Mouse (Mus musculus): ENCODE data around the gene Tceal3. TPM values are rescaled to one million over a fixed set of nuclear protein-coding genes. Genes with fewer than 3 reads are reported as not detected.
"Not testable (repeated sequence)": the region's sequence is repeated elsewhere in the genome, so short reads cannot be mapped to it uniquely, and the experiment has no call there.

Tceal3 gene
- 5.0 and 8.1 TPM in 2 replicates for total RNA-seq (2017)

- no peak for ATAC-seq (replicated peaks; ENCODE audit: low read depth, poor library complexity, severe bottlenecking)
These were observed at the start of gene Tceal3 for GRCm38 (mm10) chrX:136590199-136590896. Gene Tceal3, plus strand, starts transcription at chrX:136590842.

- ATAC-seq (replicated peaks; ENCODE audit: low read depth, poor library complexity, severe bottlenecking) = not testable (repeated sequence)
These were observed 46.7 kb upstream of the Tceal3 start, which contains the start of gene Kir3dl2 for GRCm38 (mm10) chrX:136543956-136544355. Gene Kir3dl2, minus strand, starts transcription at chrX:136544056.

- ATAC-seq (replicated peaks; ENCODE audit: low read depth, poor library complexity, severe bottlenecking) = not testable (repeated sequence)
These were observed 21.5 kb upstream of the Tceal3 start for GRCm38 (mm10) chrX:136569094-136569493.

- ATAC-seq (replicated peaks; ENCODE audit: low read depth, poor library complexity, severe bottlenecking) = no peak
These were observed 6.0 kb upstream of the Tceal3 start for GRCm38 (mm10) chrX:136584617-136585016.

- no peak for ATAC-seq (replicated peaks; ENCODE audit: low read depth, poor library complexity, severe bottlenecking)
These were observed 235 bp downstream of the Tceal3 start for GRCm38 (mm10) chrX:136590897-136591257.

- peak; percentile 62; the same call in 1 of the 2 replicates for ATAC-seq (replicated peaks; ENCODE audit: low read depth, poor library complexity, severe bottlenecking)
These were observed 8.8 kb downstream of the Tceal3 start for GRCm38 (mm10) chrX:136599416-136599815.

- ATAC-seq (replicated peaks; ENCODE audit: low read depth, poor library complexity, severe bottlenecking) = no peak
These were observed 16.3 kb downstream of the Tceal3 start for GRCm38 (mm10) chrX:136606951-136607350.

GRCm38 (mm10) chrX:136607395-136607794, 16.8 kb downstream of the Tceal3 start:
- ATAC-seq (replicated peaks; ENCODE audit: low read depth, poor library complexity, severe bottlenecking) = no peak

GRCm38 (mm10) chrX:136611346-136611745, 20.7 kb downstream of the Tceal3 start:
- no peak for ATAC-seq (replicated peaks; ENCODE audit: low read depth, poor library complexity, severe bottlenecking)

GRCm38 (mm10) chrX:136615889-136616288, 25.2 kb downstream of the Tceal3 start:
- ATAC-seq (replicated peaks; ENCODE audit: low read depth, poor library complexity, severe bottlenecking) = peak; percentile 78

- peak; percentile 90 for ATAC-seq (replicated peaks; ENCODE audit: low read depth, poor library complexity, severe bottlenecking)
These were observed 34.4 kb downstream of the Tceal3 start for GRCm38 (mm10) chrX:136624905-136625569.

GRCm38 (mm10) chrX:136625959-136626358, 35.3 kb downstream of the Tceal3 start:
- ATAC-seq (replicated peaks; ENCODE audit: low read depth, poor library complexity, severe bottlenecking) = no peak

GRCm38 (mm10) chrX:136635116-136635515, 44.5 kb downstream of the Tceal3 start:
- no peak for ATAC-seq (replicated peaks; ENCODE audit: low read depth, poor library complexity, severe bottlenecking)

GRCm38 (mm10) chrX:136639754-136640153, 49.1 kb downstream of the Tceal3 start:
- ATAC-seq (replicated peaks; ENCODE audit: low read depth, poor library complexity, severe bottlenecking) = no peak

GRCm38 (mm10) chrX:136645857-136646256, 55.2 kb downstream of the Tceal3 start:
- ATAC-seq (replicated peaks; ENCODE audit: low read depth, poor library complexity, severe bottlenecking) = peak; percentile 76

GRCm38 (mm10) chrX:136666281-136666706, 75.7 kb downstream of the Tceal3 start:
- peak; percentile 39; the same call in 1 of the 2 replicates for ATAC-seq (replicated peaks; ENCODE audit: low read depth, poor library complexity, severe bottlenecking)

GRCm38 (mm10) chrX:136666762-136667464, 76.3 kb downstream of the Tceal3 start:
- ATAC-seq (replicated peaks; ENCODE audit: low read depth, poor library complexity, severe bottlenecking) = 0 out of 2 replicates have a peak, but pooled peaks have one; percentile 8

GRCm38 (mm10) chrX:136668794-136669193, 78.2 kb downstream of the Tceal3 start:
- no peak for ATAC-seq (replicated peaks; ENCODE audit: low read depth, poor library complexity, severe bottlenecking)

GRCm38 (mm10) chrX:136680989-136681388, 90.3 kb downstream of the Tceal3 start:
- ATAC-seq (replicated peaks; ENCODE audit: low read depth, poor library complexity, severe bottlenecking) = no peak

- not testable (repeated sequence) for ATAC-seq (replicated peaks; ENCODE audit: low read depth, poor library complexity, severe bottlenecking)
These were observed 101.1 kb downstream of the Tceal3 start for GRCm38 (mm10) chrX:136691606-136692293.
